Mouse (Mus musculus) testis, adult 2 months (tissue): ENCODE measurements around the gene Tgfbr3.

Source experiments
- CTCF ChIP-seq: fragments of 200-500 bp; IDR thresholded peaks from 2 replicates; pipeline ENCODE4 v1.5.1; 2012; ENCODE audit warnings: low read depth, mild to moderate bottlenecking, inconsistent platforms, low read length, moderate library complexity; ENCODE audit not compliant: control insufficient read depth, insufficient read depth, insufficient replicate concordance
- POLR2A ChIP-seq: fragments of 200-500 bp; IDR thresholded peaks from 2 replicates; pipeline ENCODE4 v1.6.1; 2012; ENCODE audit warnings: low read depth, mild to moderate bottlenecking, inconsistent platforms, low read length, moderate library complexity; ENCODE audit not compliant: control insufficient read depth

DNA sequence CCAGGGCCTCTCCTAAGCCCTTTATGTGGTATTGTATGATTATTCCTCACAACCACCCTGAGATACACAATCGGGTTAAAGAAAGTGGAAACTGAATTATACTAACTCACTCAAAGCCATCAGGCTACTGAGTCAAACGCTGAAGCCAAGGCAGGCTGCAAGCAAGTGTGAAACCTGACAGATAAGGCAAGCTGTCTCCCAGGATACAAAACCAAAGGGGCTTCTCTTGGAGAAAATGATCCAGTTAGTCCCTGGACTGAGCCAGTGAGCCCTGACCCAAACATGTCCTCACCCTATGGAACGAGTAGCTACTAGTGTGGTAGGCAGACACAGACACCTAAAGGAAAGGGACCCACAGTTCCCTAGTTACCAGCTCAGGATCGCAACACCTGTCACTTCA, 46.4 kb downstream of the Tgfbr3 start:
- no peak for TF ChIP-seq POLR2A
- no peak for TF ChIP-seq CTCF
